Mouse (Mus musculus) cerebellum, adult 11 months (tissue): ENCODE data around the gene Las1l.
"Not testable (repeated sequence)": the region's sequence is repeated elsewhere in the genome, so short reads cannot be mapped to it uniquely, and the experiment has no call there.

Experiments used
- DNase-seq: peaks from one replicate; pipeline ENCODE4 v3.0.0; 2022

Las1l gene

DNA sequence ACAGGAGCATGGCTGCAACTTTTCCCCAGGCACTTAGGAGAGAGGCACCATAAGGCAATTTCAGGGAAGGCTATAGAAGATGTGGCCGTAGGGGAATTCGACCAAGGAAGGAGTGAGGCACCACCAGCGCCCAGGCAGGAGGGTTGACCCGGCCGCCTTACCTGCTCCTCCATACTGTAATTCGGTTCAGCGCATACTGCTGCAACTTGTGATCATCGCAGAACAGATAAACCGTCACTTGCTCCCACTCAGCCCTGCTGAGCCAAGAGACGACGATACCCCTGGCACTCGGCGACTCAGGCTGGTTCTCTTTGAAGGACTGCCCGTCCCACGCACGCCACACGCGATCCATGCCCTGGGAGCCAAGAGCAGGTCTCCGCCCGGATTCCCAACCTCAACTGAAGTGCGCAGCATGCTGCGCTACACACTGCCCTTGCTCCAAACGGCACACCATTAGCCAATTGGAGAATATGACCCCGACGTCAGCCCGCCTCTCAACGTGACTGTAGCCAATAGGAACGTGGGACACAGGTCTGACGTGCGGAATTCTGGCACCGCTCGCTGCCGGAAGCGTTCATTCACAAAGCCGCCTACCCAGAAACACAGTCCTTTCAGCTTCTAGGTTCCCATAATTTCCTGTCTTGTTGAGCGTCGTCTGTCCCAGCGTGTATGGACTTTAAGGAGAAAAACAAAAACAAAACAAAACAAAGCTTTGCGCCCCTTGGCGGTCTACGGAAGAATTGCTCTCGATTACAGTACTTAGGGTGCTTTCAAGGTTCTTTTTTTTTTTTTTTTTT is at the start of gene Las1l:
Las1l (minus strand) TSS at position 466 of the 797 bp plus-strand sequence.
- DNase-seq: peak; percentile 87

DNA sequence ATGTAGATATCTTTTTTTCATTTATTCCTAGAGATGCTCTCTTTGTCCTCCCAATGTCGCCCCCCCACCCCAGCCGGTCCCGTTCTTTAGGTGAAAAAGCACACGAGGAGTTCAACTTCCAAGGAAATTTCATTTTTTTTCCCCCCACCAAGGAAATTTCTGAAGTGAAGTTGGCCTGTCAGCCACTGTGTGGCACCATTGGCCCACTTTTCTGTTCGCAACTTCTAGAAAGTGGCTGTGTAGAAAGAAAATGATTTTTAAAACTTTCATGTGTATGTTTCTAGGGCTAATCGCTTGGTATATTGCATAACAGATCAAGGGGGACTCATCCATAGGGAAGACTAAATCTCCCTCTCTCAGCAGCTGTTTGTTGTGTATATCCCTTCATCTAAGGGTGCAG is 49.6 kb upstream of the Las1l start:
- DNase-seq: no peak

DNA sequence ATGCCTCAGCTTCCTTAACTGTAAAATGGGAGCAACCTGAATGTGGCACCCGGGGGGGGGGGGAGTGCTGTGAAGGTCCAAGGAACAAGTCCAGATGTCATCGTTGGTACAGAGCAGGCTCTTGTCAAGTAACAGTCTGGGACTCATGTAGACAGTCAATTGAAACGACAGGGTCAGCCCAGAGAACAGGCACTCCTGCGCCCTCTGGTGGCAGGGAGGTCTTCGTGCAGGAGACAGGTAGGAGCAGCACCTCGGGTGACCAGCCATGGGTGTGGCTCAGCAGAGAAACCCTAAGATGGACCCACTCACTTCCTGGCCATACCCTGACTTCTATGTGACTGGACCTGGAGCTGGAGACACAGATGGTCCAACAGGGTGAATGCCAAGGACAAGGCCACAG is 42.8 kb upstream of the Las1l start:
- no peak for DNase-seq

GRCm38 (mm10) chrX:95993206-95993605 is 36.4 kb upstream of the Las1l start:
- DNase-seq: no peak

DNA sequence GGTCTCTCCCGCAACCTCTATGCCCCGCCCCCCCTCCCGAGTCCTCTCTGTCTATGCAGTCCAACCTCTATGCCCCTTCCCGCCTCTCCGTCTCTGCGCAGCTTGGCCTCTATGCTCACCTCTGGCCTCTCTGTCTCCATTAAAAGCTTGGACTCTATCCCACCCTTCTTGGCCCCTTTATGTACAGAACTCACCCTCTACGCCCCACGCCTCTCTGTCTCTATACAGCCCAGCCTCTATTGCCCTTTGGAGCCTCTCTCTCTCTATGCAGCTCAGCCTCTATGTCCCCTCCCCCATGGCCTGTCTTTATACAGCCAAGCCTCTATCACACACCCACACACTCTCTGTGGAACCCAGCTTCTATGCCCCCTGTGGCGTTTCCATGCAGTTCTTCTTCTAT is 13.2 kb upstream of the Las1l start:
- no peak for DNase-seq

- peak; percentile 8 for DNase-seq
Measured at GRCm38 (mm10) chrX:95969116-95969515, 12.4 kb upstream of the Las1l start.

DNA sequence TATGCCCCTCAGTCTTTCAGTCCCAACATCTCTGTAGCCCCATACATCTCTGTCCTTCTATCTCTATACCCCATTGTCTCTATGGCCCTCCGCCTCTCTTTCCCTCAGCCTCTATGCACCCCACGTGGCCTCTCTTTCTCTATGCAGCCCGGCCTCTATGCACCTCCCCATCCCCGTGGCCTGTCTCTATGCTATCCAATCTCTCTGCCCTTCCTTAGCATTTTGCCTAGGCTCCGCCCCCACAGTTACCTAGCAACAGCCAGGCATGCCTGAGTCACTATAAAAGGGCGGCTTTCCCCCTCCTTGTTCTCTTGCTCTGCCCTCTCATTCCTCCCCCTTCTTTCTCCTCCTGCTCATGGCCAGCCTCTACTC is 11.8 kb upstream of the Las1l start:
- DNase-seq: peak; percentile 79

DNA sequence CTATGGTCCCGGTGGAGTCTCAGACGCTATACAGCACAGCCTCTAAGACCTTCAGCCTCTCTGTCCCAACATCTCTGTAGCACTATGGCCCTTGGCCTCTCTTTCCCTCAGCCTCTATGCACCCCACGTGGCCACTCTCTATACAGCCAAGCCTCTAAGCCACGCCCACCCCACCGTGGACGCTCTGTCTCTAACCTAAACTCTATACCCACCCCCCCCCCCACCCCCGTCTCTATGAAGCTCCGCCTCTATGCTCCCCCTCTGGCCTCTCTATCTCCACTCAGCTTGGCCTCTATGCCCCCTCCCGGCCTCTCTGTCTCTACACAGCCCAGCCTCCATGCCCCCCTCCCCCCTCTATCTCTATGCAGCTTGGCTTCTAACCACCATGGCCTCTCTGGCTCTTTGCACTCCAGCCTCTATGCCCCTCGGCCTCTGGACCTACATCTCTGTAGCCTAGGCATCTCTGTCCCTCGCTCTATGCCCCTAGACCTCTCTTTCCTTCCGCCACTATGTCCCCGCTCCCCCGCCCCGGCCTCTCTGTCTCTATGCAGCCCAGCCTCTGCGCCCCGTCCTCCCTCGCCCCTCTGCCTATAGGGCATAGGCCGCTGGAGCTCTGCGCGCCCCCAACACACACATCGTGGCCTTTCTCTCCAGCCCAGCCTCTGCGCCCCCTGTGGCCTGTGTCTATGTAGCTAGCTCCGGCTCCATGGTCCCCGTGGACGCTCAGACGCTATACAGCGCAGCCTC is 11.3 kb upstream of the Las1l start:
- peak; percentile 81 for DNase-seq

GRCm38 (mm10) chrX:95965036-95965435 is 8.3 kb upstream of the Las1l start:
- DNase-seq: no peak

DNA sequence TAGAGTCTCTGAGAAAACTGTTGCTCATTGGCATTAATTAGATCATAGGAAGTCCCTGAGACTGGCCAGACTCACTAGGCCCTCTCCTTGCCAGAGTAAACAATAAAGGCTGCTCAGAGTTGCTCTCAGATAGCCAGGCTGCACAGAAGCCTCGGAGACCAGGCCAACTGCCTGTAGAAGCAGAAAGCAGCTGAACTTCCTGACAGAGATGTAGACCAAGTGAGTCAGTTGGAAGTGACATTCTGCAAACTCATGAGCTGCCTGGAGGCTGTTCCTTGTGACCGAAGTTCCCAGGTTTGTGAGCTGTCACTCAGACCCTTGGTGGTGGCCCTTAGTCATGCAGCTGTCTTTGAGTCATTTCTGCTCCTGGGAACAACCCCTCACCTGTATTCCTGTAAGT is 6.6 kb upstream of the Las1l start:
- DNase-seq: no peak

DNA sequence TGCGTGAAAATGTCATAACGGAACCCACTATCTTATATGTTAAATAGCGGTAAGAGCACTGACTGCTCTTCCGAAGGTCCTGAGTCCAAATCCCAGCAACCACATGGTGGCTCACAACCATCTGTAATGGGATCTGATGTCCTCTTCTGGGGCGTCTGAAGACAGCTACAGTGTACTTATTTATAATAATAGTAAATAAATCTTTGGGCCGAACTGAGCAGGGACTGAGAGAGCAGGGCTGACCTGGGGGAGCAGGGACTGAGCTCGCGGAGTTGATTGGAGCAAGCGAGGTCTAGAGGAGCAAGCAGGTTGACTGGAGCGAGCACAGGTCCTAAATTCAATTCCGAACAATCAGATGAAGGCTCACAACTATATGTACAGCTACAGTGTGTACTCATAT is 699 bp upstream of the Las1l start:
- DNase-seq: not testable (repeated sequence)

DNA sequence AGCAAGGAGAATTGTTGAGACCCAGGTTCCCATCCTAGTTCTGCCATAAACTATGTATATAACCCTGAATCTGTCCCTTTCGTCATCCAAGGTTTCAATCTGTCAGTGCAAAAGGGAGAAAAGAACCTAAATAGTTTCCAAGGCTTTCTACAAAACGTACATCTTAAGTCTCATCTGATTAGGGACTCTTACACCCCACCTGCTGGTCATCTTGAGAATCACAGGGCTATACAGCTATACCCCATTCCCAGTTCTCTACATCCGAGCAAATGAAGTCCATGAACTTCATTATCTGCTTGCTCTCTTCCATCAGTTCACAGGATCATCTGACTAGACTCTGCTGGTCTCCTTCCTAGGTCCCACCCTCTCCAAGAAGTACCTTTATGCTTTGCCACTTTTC is 6.0 kb downstream of the Las1l start:
- peak; percentile 12 for DNase-seq

GRCm38 (mm10) chrX:95948135-95948534 is 8.6 kb downstream of the Las1l start:
- DNase-seq: no peak

GRCm38 (mm10) chrX:95945496-95945895 is 11.3 kb downstream of the Las1l start:
- DNase-seq: no peak

DNA sequence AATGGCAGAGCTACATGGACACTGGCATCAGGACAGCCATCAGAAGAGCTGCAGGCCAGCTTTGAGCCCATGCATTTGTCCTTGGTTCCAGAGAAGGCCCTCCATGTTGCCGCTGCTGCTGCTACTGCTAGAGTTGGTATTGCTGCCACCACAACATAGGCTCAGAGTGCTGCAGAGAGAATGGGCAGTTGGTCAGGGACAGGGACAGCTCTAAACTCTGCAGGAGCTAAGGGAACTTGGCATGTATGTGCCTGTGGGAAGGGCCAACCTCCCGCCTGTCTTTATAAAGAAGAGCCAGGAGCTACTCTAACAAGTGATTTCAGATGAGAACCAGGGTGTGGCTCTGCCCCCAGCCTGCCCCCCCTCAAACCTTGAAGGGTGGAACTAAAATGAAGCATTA is 21.3 kb downstream of the Las1l start:
- DNase-seq: peak; percentile 12

GRCm38 (mm10) chrX:95902716-95903115 is 54.0 kb downstream of the Las1l start:
- DNase-seq: no peak
